Mouse (Mus musculus) gastrocnemius, postnatal 4 days (tissue): ENCODE results near the gene Slc51b. TPM values are rescaled to one million over a fixed set of nuclear protein-coding genes. Genes with fewer than 3 reads are reported as not detected.

ENCODE experiments used
- DNase-seq, 2 experiments: peaks; one replicate each; pipeline ENCODE4 v3.0.0; 2021 to 2022; ENCODE audit warnings: low spot score in 2 of 2, mixed read lengths in 2 of 2
- total RNA-seq, 2 experiments: library from RNA; stranded (reverse); gene quantifications; 2 replicates each; pipeline ENCODE4 v1.2.3; 2021

Gene Slc51b
- total RNA-seq, 2 experiments from 2014 or later, result not detected

DNA sequence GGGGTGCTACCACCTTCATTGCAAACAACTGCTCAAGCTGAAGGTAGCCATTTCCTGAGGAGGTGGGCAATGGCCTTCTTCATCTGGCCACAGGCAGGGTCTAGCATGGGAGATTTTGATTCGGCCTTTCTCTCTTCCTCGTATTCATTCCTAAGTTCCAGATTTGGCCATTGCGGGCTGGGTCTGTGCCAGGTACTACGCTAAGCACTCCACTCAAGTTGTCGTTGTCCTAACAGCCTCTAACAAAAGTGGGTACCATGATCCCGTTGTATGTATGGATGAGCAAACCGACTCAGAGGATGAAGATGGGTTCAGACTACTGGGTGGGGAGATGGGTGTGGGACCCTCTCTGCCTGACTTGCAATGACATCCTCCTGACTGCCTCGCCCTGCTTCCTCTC lies 12.4 kb downstream of the Slc51b start:
- no peak for DNase-seq

DNA sequence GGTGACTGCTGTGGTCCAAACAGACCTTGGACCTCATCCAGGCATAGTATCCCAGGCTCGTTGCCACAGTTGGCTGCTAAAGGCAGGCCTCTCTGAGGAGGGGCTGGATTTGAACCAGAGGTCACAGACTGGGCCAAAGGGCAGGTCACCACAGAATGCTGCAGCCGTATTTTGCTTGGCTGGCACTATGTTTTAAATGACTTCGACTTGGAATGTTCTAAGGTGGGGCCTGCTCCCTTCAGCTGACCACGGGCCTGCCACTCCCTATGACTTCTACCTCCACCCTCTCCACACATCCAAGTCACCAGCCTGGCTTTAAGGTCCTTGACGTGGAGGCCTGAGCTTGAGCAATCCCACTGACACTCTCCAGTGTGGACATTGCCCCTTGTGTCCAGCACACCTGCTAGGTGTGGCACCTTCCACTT lies 13.9 kb downstream of the Slc51b start:
- DNase-seq, result no peak

DNA sequence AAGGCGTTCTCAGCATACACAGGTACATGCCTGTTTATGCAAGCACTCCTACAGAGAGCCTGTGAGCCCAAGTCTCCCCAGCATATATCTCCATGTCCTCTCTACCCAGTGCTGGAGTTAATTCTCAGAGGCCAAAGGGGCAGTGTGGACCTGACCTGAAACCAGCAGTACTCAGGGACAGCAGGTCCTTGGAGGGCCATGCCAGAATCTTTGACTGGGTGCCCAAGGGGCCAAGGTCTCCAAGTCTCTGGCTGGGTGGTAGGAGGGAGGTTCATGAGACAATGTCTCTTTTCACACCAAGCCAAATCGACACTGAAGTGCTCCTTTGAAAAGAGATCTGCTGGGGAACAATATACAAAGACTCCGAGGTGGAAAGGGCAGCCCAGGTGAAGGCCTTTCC lies 14.9 kb downstream of the Slc51b start:
- no peak for DNase-seq

DNA sequence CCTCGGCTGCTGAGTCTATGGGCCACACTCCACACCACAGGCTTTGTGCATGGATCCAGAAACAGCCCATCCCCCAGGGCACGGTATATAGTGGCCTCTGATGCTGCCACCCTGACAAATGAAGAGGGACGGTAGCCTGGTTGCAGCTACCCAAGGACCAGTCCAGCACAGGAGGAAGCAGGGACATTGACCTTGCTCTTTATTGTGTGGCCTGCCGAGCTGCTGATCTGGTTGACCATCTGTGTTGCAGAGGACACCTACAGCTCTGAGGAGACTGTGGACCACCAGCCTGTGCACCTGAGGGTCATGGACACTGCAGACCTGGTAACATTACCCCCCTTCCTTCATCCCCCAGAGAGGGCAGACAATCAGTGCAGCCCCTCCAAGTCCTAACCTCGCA lies 15.4 kb downstream of the Slc51b start:
- no peak for DNase-seq

DNA sequence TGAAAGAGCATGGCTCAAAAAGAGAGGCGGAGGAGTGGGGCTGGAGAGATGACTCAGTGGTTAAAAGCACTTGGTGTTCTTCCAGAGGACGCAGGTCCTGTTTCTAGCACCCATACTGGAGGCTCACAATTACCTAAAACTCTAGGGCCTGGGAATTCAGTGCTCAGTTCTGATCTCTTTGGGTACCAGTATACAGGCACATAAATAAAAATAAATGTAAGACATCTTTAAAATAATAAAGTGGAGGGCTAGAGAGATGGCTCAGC lies 17.6 kb downstream of the Slc51b start:
- DNase-seq, result no peak

DNA sequence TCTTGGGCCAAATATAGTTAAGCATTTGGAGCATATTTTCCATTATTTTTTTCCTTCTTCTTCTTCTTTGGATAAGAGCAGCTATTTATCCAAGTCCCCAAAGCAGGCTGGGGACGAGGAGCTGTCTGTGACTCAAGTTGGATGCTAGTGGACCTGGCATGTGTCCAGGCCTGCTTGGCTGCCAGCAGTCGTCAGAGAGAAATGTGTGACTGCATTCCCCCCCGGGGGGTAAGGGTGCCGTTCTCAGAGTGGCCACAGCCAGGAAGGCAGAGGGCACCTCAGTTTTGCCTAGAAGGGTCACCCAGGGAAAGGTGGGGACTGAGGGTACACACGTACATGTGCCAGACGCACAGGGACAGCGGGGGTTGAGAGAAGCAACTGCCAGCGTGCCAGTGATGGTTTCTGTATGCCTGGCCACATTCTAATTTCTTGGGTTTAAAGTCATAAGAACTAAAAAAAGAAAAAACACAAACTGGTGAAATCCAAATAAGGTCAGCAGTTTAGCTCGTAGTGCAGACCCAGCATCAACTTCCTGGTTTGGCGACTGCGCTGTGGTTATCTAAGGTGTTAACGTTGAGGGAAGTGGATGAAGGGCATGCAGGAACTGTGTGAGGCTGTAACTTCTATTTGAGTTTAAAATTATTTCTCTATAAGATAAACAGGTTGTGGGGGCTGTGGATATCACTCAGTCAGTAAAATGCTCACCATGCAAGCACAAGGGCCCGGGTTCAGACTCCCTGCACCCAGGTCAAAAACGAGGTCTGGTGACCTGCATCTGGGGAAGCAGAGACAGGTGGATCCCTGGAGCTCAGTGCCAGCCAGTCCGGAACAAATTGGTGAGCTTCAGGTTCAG lies 18.2 kb downstream of the Slc51b start:
- peak; percentile 47 to 63 for DNase-seq

DNA sequence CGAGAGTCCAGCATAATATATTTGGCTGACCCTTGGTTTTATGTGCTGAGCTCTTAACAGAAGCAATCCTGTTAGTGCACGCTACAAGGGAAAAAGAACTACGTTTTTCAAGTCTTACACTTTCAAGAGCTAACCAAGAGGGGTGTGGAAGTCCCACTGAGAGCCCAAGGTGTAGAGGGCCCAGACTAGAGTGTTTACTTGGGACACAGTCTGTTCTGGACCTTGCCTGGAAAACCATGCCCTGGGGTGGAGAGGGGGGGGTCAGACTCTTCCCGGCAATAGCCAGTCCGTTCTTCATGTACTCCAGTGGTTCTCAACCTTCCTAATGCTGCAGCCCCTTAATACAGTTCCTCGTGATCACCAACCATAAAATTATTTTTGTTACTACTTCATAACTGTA lies 22.8 kb downstream of the Slc51b start:
- no peak for DNase-seq

DNA sequence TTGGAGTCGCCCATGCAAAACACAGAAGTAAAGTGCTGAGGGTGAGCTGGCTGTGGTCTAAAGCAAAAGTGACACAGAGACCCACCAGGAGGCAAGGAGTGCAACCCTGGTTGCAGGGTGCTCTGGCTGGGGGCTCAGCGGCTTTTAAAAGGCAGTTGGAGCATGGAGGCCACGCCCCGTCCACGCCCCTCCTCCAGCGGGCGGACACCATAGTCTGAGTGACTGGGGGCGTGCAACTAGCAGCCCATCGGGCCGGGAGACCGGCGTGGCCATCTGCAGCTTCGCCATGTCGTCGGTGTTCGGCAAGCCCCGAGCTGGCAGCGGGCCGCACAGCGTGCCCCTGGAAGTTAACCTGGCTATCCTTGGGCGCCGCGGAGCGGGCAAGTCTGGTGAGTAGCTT lies 24.5 kb downstream of the Slc51b start, which contains the start of gene Rasl12:
Rasl12 (plus strand) TSS at position 228 of the 400 bp plus-strand sequence.
- peak; percentile 53 to 71 for DNase-seq

DNA sequence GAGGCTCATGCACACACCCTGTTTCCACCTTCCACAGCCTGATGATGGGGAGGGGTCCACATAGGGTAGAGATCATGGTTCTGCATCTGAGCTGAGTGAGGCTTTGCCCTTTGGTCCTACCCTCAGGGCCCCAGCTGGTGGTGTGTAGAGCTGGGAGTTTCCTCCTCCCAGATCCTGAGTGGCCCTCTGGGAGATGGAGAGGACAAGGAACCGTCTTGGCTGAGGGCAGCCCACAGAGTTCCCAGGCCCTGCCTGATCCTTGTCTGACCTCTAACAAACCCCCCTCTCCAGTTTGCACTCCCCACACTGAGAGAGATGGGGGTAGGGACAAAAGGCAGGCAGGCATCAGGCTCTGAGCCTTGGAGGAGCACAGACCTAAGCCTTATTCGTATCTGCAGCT lies 28.4 kb downstream of the Slc51b start:
- DNase-seq, result no peak

DNA sequence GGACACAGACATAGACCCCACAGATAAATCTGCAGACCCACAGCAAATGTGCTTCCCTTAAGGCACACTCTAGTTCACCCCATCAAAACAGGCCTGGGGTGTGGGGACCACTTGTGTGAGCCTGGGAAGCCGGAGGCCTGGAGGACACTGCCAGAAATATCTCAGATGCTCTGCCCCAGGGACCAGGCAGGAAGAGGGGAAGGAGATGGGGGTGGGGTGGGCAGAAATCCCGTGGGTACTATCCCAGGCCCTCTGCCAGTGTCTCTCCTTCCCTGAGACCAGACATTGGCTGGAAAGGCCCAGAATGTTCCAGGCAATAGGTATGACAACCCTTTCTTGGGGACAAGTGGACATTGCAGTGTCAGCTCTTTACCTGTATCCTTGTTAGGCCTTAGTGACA lies 29.1 kb downstream of the Slc51b start:
- DNase-seq, result no peak

DNA sequence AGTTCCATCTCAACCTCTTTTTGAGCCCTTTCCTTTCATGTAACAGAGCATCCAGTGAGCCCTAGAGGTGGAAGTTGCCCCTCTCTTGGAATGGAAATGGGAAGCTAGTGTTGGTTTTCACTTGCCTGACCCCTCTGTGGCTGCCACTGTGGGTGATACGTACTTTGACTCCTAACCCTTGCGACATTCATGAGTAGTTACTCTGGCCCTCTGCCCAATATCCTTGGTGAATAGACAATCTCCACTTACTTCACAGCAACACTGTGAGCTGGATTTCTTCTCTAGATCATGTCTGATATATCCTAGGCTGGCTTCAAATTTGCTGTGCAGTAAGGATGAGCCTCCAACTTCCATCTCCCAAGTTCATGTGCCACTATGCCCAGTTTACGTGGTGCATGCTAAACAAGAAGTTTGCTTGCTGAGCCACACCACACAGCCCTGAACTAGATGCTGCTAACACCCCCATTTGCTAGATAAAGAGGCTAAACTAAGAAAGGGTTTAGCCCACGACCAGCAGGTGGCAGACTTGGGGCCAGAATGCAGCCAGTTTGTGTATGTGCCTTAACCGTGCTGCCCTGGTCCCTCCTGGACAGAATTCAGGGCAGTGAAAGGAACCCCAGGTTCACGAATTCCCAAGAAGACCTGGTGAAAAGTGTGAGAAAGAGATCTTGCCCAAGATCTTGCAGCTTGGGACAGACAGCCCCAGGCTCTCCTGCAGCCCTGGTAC lies 30.0 kb downstream of the Slc51b start:
- peak in 1 of 2 experiments; percentile 71 for DNase-seq

DNA sequence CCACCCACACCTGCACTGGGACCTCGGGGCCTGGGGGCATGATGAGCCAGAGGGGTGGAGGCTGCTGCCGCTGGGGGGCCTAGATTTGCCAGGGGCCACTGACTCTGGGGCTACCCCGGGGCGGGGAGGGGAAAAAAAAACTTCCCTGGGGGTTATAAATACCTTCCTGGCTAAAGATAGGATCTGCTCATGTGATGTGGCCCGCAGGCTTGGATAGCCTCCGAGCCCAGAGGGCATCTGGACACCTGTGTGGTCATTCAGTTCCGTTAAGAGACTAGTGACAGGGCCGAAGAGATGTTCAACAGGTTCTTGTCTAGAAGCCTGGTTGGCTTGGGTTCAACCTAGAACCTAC lies 31.2 kb downstream of the Slc51b start, which contains the start of gene Kbtbd13:
Kbtbd13 (minus strand) TSS at position 40 of the 352 bp plus-strand sequence.
- no peak for DNase-seq

DNA sequence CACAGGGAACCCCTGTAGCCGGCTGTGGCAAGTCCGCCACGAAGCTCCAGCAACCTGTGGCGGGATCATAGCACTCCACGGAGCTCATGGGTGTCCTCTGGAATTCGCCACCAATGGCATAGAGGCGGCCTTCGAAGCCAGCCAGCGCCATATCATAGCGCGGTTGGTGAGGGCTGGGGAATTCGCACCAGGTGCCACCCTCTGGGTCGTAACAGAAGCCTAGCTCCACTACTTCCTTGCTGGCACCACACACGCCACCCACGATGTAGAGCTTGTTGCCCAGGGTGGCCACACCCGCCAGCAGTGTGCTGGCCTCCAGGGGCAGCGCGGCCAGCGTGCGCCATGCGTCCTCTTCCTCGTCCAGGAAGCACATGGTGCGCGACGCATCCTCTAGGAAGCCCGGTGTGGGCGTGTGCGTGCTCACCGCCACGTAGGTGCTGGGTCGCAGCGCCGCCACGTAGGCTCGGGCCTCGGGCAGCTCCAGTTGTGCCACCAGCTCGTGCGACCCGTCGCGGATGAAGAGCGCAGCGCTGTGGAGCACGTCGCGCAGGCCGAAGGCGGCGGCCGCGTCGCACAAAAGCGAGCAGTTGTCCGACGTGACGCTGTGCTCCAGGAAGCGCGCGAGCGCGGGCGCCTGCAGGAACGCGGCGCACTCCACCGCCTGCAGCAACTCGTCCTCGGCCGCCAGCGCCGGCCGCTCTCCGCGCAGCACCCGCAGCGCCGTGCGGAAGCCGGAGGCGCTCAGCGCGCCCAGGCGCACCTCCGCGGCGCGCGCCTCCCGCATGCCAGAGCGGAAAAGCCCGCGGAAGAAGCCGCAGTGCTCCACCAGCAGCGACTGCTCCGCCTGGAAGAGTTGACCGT lies 31.8 kb downstream of the Slc51b start:
- DNase-seq, result no peak

DNA sequence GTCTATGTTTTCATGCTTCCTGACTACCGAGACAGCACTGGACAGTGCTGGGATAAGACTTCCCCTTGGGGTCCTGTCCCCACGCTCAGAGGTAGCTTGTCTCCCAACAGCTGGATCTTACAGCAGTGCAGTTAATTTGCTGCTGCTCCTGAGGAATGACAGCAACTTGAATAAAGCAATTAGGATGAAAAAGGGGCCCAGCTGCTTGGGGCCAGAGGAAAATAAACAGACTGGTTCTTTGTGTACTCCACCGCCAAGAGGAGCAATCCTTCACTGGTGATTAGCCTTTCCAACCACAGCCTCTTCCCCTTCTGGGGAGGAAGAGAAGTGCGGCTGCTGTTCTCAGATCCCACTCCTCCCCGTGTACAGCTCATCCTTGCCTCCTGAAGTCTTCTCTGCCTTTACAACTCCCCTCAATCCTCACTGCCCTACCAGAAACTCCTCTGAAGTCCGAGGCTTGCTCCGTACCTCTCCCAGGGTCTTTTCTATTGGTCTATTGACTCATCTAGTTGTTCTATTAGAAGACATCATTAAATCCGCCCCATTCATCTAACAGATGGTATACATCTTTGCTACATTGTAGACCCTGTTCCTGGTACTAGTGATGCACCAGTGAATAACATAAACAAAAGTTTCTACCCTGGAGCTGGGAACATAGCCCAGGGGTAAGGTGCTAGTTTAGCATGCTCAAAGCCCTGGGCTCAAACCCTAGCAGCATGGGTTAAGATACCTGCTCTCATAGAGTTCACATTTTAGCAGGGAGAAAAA lies 36.2 kb downstream of the Slc51b start:
- no peak for DNase-seq

DNA sequence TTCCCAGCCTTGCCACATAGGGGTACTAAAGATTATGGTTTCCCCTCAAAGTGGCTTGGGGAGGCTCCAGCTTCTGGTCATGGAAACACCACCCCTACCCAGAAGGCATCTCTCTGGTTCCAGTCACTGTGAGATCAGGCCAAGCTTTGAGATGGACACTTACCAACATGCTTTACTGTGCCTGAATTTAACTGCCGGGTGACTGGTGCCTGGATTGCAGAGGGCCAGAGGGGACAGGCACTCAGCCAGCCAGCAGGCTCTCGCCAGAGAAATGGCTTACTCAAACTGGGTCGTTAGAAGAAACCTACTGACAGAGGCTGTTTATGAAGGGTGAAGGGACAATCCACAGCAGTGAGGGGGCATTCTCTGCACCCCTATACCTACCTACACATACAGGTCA lies 38.5 kb downstream of the Slc51b start:
- DNase-seq, result no peak

DNA sequence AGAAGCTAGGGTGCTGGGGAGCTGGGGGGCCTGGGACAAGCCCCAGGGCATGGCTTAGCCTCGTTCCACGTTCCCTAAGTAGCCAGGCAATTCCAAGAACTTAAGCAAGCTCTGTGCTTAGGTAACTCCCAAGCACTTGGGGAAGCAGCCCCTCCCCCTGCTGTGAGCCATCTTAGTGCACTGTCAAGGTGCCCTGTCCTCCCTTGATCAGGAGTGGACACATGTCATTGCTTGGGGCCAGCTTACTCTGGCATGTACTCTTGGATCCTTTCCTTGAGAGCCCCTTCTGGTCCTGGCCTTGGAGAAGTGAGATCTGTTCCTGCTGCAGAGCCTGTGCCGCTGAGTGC lies 40.0 kb downstream of the Slc51b start:
- no peak for DNase-seq

DNA sequence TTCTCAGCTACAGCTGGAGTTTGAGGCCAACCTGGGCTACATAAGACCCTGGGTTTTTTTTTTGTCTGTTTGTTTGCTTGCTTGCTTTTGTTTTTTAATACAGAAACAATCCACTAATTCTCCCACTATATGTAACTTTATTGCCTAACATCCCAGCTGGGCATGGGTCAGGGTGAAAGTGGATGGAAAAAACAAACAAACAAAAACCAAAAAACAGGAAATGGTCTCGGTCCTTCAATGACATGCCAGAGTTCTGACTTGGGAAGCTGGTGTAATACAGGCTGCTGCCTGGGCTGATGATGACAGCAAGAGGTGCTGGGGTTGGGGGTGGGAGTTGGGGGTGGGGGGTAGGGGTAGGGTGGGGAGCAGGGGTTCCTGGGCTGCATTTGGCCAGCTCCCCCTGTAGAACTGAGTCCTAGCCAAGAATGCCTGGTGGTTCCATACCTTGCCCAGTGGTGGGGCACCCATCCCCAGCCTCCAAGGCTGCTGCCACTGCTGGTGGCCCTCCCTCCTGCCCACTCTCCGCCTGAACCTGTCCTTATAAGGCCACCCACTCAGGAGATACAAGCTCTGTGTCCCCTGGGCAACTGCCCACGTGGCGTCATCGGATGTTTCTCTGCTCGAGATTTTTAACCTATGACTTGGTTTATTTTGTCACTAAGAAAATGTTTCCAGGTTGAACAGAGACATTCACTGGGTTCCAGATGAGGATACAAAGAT lies 40.6 kb downstream of the Slc51b start:
- no peak for DNase-seq

DNA sequence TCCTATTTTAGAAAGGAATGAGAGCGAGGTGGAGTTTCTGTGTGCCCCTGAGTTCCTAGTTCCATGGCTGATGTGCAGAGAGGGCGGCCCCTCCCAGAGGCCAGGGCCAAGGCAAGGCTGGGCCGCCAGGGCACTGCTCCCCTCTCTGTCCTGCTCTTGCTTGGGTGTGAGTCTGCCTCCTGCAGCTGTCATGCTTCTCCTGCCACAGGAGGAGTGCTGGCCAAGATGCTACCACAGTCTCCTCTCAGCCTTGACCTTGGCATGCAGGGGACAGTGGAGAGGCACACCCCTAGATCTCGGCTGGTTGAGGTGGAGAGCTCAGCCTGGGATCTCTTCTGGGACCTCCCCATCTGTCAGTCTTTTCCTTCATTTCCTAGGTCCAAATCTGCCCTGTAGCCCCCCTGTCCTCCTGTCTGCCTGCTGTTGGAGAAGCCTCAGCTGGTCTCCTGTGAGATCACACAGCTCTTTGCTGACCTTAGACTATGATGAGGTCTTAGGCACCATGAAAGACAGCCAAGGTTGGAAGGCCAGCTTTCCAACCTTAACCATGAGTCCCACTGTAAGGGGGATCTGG lies 41.7 kb downstream of the Slc51b start:
- no peak for DNase-seq

DNA sequence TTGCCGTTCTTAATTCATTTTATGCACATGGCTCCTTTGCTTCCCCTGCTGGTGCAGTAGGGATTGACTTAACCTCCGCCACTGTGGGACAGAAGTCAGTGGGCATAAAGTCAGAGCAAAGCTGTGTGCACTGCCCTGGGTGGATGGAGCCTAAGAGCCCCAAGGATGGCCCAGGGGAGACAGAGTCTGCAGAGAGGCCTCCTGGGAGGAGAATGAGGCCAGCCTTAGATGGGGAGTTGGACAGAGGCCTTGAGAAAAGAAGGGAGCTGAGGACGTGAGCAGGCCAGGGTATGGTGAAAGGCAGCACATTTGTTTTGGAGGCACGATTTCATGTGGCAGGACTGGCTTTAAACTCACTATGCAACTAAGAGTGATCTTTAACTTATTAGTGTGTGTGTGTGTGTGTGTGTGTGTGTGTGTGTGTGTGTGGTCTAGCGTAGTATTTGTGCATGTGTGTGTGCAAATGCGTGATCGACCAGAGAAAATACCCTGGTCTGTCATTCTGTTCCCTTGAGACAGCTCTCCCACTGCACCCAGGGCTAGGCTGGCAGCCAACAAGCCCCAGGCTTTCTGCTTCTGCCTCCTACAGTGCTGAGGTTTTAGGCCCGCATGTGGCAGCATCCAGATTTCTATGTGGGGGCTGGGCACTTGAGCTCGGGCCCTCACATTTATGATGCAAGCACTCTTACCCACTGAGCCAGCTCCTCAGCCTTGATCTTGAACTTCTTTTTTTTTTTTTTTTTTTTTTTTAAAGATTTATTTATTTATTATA lies 47.4 kb downstream of the Slc51b start:
- DNase-seq, result no peak
